Mouse (Mus musculus): ENCODE measurements at regions not wholly inside any gene's neighbourhood (a gene's known extent, or its start where the extent isn't known, plus 50 kb on each side); places are given as distances from the start of the nearest gene placed in this dataset.
"Not testable (repeated sequence)": the region's sequence is repeated elsewhere in the genome, so short reads cannot be mapped to it uniquely, and the experiment has no call there.

- no peak for DNase-seq (ENCODE audit: low spot score)
Measured at GRCm38 (mm10) chr13:99737271-99737670, 163.6 kb downstream of the Cartpt start.

GRCm38 (mm10) chr13:99729145-99729544 lies 171.7 kb downstream of the Cartpt start:
- peak; percentile 21 for DNase-seq (ENCODE audit: low spot score)

GRCm38 (mm10) chr13:99724245-99724644 lies 176.6 kb downstream of the Cartpt start:
- peak; percentile 9 for DNase-seq (ENCODE audit: low spot score)

- no peak for DNase-seq (ENCODE audit: low spot score)
Measured at GRCm38 (mm10) chr13:99723237-99723981, 177.5 kb downstream of the Cartpt start.

- DNase-seq (ENCODE audit: low spot score) = no peak
Measured at GRCm38 (mm10) chr13:99720566-99720965, 180.3 kb downstream of the Cartpt start.

GRCm38 (mm10) chr13:99696559-99696890 lies 180.2 kb upstream of the Map1b start:
- DNase-seq (ENCODE audit: low spot score) = peak; percentile 13

GRCm38 (mm10) chr13:99695874-99696558 lies 179.7 kb upstream of the Map1b start:
- DNase-seq (ENCODE audit: low spot score) = peak; percentile 9

- no peak for DNase-seq (ENCODE audit: low spot score)
Measured at GRCm38 (mm10) chr13:99679934-99680333, 163.6 kb upstream of the Map1b start.

- peak; percentile 59 for DNase-seq (ENCODE audit: low spot score)
Measured at GRCm38 (mm10) chr13:99679430-99679829, 163.1 kb upstream of the Map1b start.

- DNase-seq (ENCODE audit: low spot score) = peak; percentile 24
Measured at GRCm38 (mm10) chr13:99676393-99676792, 160.1 kb upstream of the Map1b start.

- no peak for DNase-seq (ENCODE audit: low spot score)
Measured at GRCm38 (mm10) chr13:99675951-99676350, 159.6 kb upstream of the Map1b start.

GRCm38 (mm10) chr13:99672714-99673113 lies 156.4 kb upstream of the Map1b start:
- no peak for DNase-seq (ENCODE audit: low spot score)

- no peak for DNase-seq (ENCODE audit: low spot score)
Measured at GRCm38 (mm10) chr13:99671747-99672146, 155.4 kb upstream of the Map1b start.

- no peak for DNase-seq (ENCODE audit: low spot score)
Measured at GRCm38 (mm10) chr13:99669987-99670534, 153.7 kb upstream of the Map1b start.

GRCm38 (mm10) chr13:99668613-99669012 lies 152.3 kb upstream of the Map1b start:
- DNase-seq (ENCODE audit: low spot score) = no peak

GRCm38 (mm10) chr13:99666086-99666485 lies 149.7 kb upstream of the Map1b start:
- no peak for DNase-seq (ENCODE audit: low spot score)

- DNase-seq (ENCODE audit: low spot score) = not testable (repeated sequence)
Measured at GRCm38 (mm10) chr13:99663422-99663821, 147.1 kb upstream of the Map1b start.

GRCm38 (mm10) chr13:99647661-99648204 lies 131.4 kb upstream of the Map1b start:
- DNase-seq (ENCODE audit: low spot score) = no peak

- DNase-seq (ENCODE audit: low spot score) = no peak
Measured at GRCm38 (mm10) chr13:99644771-99645170, 128.4 kb upstream of the Map1b start.

GRCm38 (mm10) chr13:99642811-99643210 lies 126.5 kb upstream of the Map1b start:
- DNase-seq (ENCODE audit: low spot score) = no peak

GRCm38 (mm10) chr13:99642301-99642700 lies 126.0 kb upstream of the Map1b start:
- peak; percentile 30 for DNase-seq (ENCODE audit: low spot score)

- DNase-seq (ENCODE audit: low spot score) = no peak
Measured at GRCm38 (mm10) chr13:99641386-99642165, 125.2 kb upstream of the Map1b start.
